Mouse (Mus musculus): ENCODE measurements around the gene Klrg2. TPM values are rescaled to one million over a fixed set of nuclear protein-coding genes. Genes with fewer than 3 reads are reported as not detected.

The Klrg2 gene
- total and polyA plus RNA-seq, 2 experiments from 2014 or later: 0.17 to 0.24 TPM

DNA sequence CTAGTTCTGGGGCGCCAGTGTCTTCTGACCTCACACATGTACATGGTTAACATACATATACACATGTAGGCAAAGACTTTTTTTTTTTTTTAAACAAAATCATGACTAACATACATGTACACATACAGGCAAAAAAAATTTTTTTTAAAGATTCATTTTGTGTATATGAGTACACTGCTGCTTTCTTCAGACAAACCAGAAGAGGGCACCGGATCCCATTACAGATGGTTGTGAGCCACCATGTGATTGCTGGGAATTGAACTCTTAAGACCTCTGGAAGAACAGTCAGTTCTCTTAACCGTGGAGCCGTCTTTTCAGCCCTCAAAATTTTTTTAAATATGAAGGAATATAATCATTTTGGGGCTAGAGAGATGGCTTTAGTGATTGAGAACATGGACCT, 39.6 kb downstream of the Klrg2 start:
- DNase-seq: no peak
- Histone ChIP-seq H3K27me3 (ENCODE audit: insufficient read depth, low read length) (no peaks in the 10 kb centered on the region), H3K36me3 (ENCODE audit: insufficient read depth) (peaks cover 29% of the 10 kb centered on the region), H3K4me2 (ENCODE audit: low read depth) (no peak overlapping the region), H3K4me1 (ENCODE audit: insufficient read depth) (no peaks in the 10 kb centered on the region), H3K9ac (no peak overlapping the region), H3K4me3 (ENCODE audit: low read depth, low read length) (no peak overlapping the region), H3K9me3 (ENCODE audit: low read length) (no peaks in the 10 kb centered on the region), H3K27ac (ENCODE audit: low read depth, low read length) (no peak overlapping the region)
- 89% methylated on average over 4 of the region's 4 CpGs for WGBS
- 0 out of 2 replicates have a peak, but pooled peaks have one; percentile 13 for TF ChIP-seq CTCF (IDR thresholded peaks at IDR 0.05; ENCODE audit: low read depth)
- no peak for ATAC-seq

DNA sequence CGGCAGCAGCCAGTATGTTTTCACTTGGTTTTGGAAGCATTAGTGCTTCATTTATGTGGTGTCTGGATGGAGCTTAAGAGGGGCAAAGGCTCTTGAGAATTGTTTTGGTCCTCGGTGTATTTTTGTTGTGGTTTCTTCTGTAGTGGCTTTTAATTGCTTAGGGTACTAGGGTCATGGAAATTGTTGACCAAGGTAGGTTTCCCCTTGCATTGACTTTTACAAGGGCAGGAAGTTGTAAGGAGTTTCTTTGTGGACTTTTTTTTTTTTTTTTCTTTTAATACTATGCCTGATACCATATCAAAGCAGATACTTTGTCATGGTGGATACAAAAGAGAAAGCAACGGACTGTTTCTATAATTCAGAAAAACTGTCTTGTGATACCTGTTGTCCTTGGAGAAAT, 55.3 kb downstream of the Klrg2 start:
- Histone ChIP-seq H3K27me3 (ENCODE audit: insufficient read depth, low read length) (no peaks in the 10 kb centered on the region), H3K9me3 (ENCODE audit: low read length) (no peaks in the 10 kb centered on the region), H3K4me1 (ENCODE audit: insufficient read depth) (no peaks in the 10 kb centered on the region), H3K4me2 (ENCODE audit: low read depth) (no peak overlapping the region), H3K9ac (no peak overlapping the region), H3K36me3 (ENCODE audit: insufficient read depth) (peaks cover 21% of the 10 kb centered on the region), H3K27ac (ENCODE audit: low read depth, low read length) (no peak overlapping the region), H3K4me3 (ENCODE audit: low read depth, low read length) (no peak overlapping the region)
- ATAC-seq: no peak
- WGBS: 92% methylated on average over 3 of the region's 3 CpGs
- no peak for DNase-seq
- TF ChIP-seq CTCF (IDR thresholded peaks at IDR 0.05; ENCODE audit: low read depth): no peak

DNA sequence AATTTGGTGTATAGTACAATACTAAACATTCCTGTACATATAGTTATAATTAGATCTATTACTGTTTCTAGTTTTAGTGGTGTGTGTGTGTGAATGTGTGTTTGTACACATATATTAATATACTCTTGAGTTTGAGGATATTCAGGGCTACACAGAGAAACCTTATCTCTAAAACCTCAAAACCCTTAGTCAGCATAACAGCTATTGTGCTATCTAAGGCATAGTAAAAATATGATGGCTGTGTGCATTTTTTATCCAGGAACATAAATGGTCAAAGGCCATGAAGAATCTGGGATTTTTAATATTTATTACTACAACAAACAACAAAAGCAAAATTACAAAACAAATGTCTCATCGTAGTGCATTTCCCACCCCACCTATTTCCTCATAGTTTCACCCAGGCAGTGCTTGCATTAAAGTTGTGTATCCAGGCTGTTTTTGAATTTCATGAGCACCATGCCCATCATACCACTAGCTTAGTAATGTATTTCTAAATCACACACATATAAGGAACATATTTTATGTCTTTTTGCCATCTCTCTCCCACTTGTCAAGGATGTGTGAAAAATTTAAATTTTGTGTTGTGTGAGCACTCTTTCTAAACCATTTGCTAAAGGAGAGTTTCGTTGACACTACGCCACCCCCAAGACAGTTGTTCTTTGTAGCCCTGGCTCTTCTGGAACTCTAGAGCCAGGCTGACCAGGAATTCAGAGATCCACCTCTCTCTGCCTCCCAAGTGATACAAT, 56.8 kb downstream of the Klrg2 start:
- no peak overlapping the region for H3K9ac ChIP-seq
- no peak for ATAC-seq
- no peak for TF ChIP-seq CTCF (IDR thresholded peaks at IDR 0.05; ENCODE audit: low read depth)

DNA sequence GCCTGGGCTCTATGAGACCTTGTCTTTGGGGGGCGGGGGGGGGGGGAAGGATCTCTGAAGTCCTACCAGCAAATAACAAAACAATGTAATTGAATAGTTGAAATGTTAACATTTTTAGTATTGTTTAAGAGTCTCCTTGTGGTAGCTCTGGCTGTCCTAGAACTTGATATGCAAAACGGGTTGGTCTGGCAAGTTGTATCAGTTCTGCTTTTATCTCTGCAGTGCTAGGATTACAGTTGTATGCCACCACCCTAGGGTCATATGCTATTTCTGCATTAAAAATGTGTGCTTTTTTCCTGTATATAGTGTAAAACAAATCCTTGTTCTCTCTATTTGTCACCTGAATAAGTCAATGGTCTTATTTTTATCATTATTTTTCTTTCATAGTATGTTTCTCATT, 60.9 kb downstream of the Klrg2 start:
- 92% methylated on average over 2 of the region's 2 CpGs for WGBS
- Histone ChIP-seq H3K4me2 (ENCODE audit: low read depth) (no peak overlapping the region), H3K27me3 (ENCODE audit: insufficient read depth, low read length) (no peaks in the 10 kb centered on the region), H3K9me3 (ENCODE audit: low read length) (no peaks in the 10 kb centered on the region), H3K4me1 (ENCODE audit: insufficient read depth) (no peaks in the 10 kb centered on the region), H3K36me3 (ENCODE audit: insufficient read depth) (peaks cover 21% of the 10 kb centered on the region; the same call in 1 of the 2 replicates), H3K27ac (ENCODE audit: low read depth, low read length) (no peak overlapping the region), H3K4me3 (ENCODE audit: low read depth, low read length) (no peak overlapping the region), H3K9ac (no peak overlapping the region)
- ATAC-seq: no peak
- no peak for DNase-seq
- TF ChIP-seq CTCF (IDR thresholded peaks at IDR 0.05; ENCODE audit: low read depth): no peak

More for the DNA sequence above, 56.8 kb downstream of the Klrg2 start:
- WGBS: 83% methylated on average over 3 of the region's 3 CpGs
- Histone ChIP-seq H3K4me3 (ENCODE audit: low read depth, low read length) (no peak overlapping the region), H3K4me2 (ENCODE audit: low read depth) (no peak overlapping the region), H3K9me3 (ENCODE audit: low read length) (no peaks in the 10 kb centered on the region), H3K4me1 (ENCODE audit: insufficient read depth) (no peaks in the 10 kb centered on the region), H3K27ac (ENCODE audit: low read depth, low read length) (no peak overlapping the region), H3K27me3 (ENCODE audit: insufficient read depth, low read length) (no peaks in the 10 kb centered on the region), H3K36me3 (ENCODE audit: insufficient read depth) (peaks cover 11% of the 10 kb centered on the region)
- no peak for DNase-seq

Other genes with a start within 250 kb of the Klrg2 start
- 21.1 and 30.0 TPM in 2 replicates for gene Ubn2, start 203.3 kb downstream of the Klrg2 start, total RNA-seq (2014; rRNA removed)
- 5.0 and 8.8 TPM in 2 replicates for gene Ubn2, start 203.3 kb downstream of the Klrg2 start, polyA plus RNA-seq (2015; fragmentation: Nextera tagmentation; extraction: Ambion mirVana)
- 65.3 and 65.8 TPM in 2 replicates for gene Fmc1, start 103.7 kb downstream of the Klrg2 start, total RNA-seq (2014; rRNA removed)
- gene Fmc1, start 103.7 kb downstream of the Klrg2 start, polyA plus RNA-seq (2015; fragmentation: Nextera tagmentation; extraction: Ambion mirVana): 180 and 203 TPM in 2 replicates
- 73.2 and 97.6 TPM in 2 replicates for gene Luc7l2, start 85.9 kb downstream of the Klrg2 start, total RNA-seq (2014; rRNA removed)
- gene Luc7l2, start 85.9 kb downstream of the Klrg2 start, polyA plus RNA-seq (2015; fragmentation: Nextera tagmentation; extraction: Ambion mirVana): 12.0 and 26.1 TPM in 2 replicates
- 92.8 and 94.3 TPM in 2 replicates for gene Clec2l, start 25.8 kb upstream of the Klrg2 start, total RNA-seq (2014; rRNA removed)
- gene Clec2l, start 25.8 kb upstream of the Klrg2 start, polyA plus RNA-seq (2015; fragmentation: Nextera tagmentation; extraction: Ambion mirVana): 49.8 and 52.0 TPM in 2 replicates
- 1.5 and 1.8 TPM in 2 replicates for gene Tbxas1, start 238.2 kb upstream of the Klrg2 start, total RNA-seq (2014; rRNA removed)
- gene Tbxas1, start 238.2 kb upstream of the Klrg2 start, polyA plus RNA-seq (2015; fragmentation: Nextera tagmentation; extraction: Ambion mirVana): 1.9 and 2.0 TPM in 2 replicates
- gene Hipk2, start 238.9 kb upstream of the Klrg2 start, total RNA-seq (2014; rRNA removed): 22.8 and 28.6 TPM in 2 replicates
- gene Hipk2, start 238.9 kb upstream of the Klrg2 start, polyA plus RNA-seq (2015; fragmentation: Nextera tagmentation; extraction: Ambion mirVana): 7.2 and 17.8 TPM in 2 replicates

All from forebrain, postnatal 0 days (tissue).